Mouse (Mus musculus): Measurements from ENCODE around the gene Col25a1.

DNA sequence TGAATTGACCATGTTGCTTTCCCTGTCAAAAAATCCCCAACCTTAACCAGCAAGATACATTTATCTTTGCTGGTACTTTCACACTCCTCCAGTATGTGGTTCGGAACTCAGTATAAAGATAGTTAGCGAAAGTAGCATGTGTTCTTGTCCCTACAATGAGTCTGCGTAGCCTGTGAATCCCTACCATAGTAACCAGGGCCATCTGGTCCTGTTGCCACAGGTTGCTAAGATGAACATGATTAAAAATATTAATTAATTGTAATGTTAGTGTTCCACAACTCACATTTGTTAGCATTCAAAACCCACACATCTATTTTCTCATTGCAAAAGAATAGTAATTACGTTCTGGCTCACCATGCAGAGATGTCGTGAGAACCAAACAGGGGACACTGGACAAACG is 434.3 kb downstream of the Col25a1 start:
- TF ChIP-seq EP300 (IDR thresholded peaks at IDR 0.05; ENCODE audit: low read depth) (no peak), CTCF (IDR thresholded peaks at IDR 0.05; ENCODE audit: low read depth) (no peak)

Data from liver, embryonic 14.5 days (tissue).